Mouse (Mus musculus) embryonic facial prominence, embryonic 15.5 days (tissue): ENCODE measurements around the gene Bmp6. TPM values are rescaled to one million over a fixed set of nuclear protein-coding genes. Genes with fewer than 3 reads are reported as not detected.
A peak's percentile ranks its signal among the peaks of the same experiment; 100 is the strongest.

Experiments
- ATAC-seq: fragments of 200-750 bp; cut with Nextera tagmentation; 2 replicates; pipeline ENCODE4 v1.8.0; 2017; ENCODE audit warnings: low read depth, moderate TSS enrichment; ENCODE audit not compliant: insufficient number of reproducible peaks, low FRiP score, low TSS enrichment
- H3K27ac ChIP-seq: fragments of 300-500 bp; sonication (generic); replicated peaks from 2 replicates; pipeline ENCODE4 v1.5.1; 2015; ENCODE audit warnings: mild to moderate bottlenecking, inconsistent platforms
- H3K27me3 ChIP-seq: fragments of 300-500 bp; sonication (generic); 2 replicates; pipeline ENCODE4 v1.6.1; 2015; ENCODE audit warnings: inconsistent platforms
- H3K36me3 ChIP-seq: fragments of 300-500 bp; sonication (generic); 2 replicates; pipeline ENCODE4 v1.6.1; 2015; ENCODE audit warnings: mild to moderate bottlenecking, inconsistent platforms
- H3K4me1 ChIP-seq: fragments of 300-500 bp; sonication (generic); 2 replicates; pipeline ENCODE4 v1.6.1; 2015; ENCODE audit warnings: inconsistent platforms
- H3K4me2 ChIP-seq: fragments of 300-500 bp; sonication (generic); replicated peaks from 2 replicates; pipeline ENCODE4 v1.6.1; 2015; ENCODE audit warnings: mild to moderate bottlenecking, inconsistent platforms
- H3K4me3 ChIP-seq: fragments of 300-500 bp; sonication (generic); replicated peaks from 2 replicates; pipeline ENCODE4 v1.5.1; 2015; ENCODE audit warnings: mild to moderate bottlenecking, inconsistent platforms
- H3K9ac ChIP-seq: fragments of 300-500 bp; sonication (generic); 2 replicates; pipeline ENCODE4 v1.6.1; 2015; ENCODE audit warnings: inconsistent platforms
- H3K9me3 ChIP-seq: fragments of 300-500 bp; sonication (generic); replicated peaks from 2 replicates; pipeline ENCODE4 v1.6.1; 2016; ENCODE audit warnings: inconsistent platforms
- WGBS: fragments of 180-500 bp; shearing (Covaris S2); methylation state at CpG from one replicate; pipeline ENCODE4 v1.1.7; 2015; 5-methylcytosine and 5-hydroxymethylcytosine counted together
- polyA plus RNA-seq: library from polyadenylated mRNA; unstranded; fragments of >200 nt; fragmentation: Nextera tagmentation; extraction: Ambion mirVana; gene quantifications from 2 replicates; pipeline ENCODE4 v1.2.1, GENCODE M21; 2015

Gene Bmp6
- 5.1 and 5.2 TPM in 2 replicates for polyA plus RNA-seq

DNA sequence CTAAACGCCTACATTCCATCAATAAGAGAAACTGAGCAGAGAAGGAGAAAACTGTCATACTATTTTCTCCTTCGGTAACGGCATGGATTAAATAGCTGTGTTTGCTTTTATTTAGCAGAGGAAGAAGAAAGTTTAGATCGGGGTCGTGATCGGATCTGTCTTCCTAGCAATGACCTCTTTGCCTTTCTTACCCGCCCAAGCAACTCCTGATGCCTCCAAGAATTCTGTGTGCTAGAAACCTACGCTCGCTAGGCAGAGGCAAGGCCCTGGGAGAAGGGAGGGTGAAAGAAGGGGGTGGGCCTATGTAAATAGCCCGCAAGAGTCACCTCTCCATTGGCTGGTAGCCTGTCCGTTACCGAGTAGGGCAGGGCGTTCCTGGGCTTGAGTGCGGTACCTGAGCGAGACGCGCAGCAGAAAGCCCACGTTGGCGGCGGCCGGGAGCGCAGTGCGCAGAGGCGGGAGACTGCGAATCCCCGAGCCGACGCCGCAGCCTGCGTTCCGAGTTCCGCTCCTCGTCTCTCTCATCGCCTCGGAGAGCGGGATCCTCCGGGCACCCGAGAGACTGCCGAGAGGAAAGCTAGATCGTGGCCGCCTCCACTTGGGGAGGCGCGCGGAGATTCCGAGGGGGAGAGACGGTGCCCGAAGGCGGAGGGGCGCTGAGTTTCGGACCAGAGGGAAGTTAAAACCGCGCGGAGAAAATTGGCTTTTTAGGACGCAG lies at the start of gene Bmp6:
Bmp6 (plus strand) TSS at position 395 of the 718 bp plus-strand sequence.
- Histone ChIP-seq H3K9ac (peak within 1 kb of the TSS; percentile 40), H3K4me2 (peak within 1 kb of the TSS; percentile 90), H3K4me3 (peak within 1 kb of the TSS; percentile 54), H3K27me3 (peaks cover 37% of the 10 kb centered on the region), H3K27ac (peak within 1 kb of the TSS; percentile 34; the same call in 1 of the 2 replicates), H3K36me3 (no peaks in the 10 kb centered on the region), H3K9me3 (no peaks in the 10 kb centered on the region), H3K4me1 (peaks cover 43% of the 10 kb centered on the region)
- ATAC-seq: peak; percentile 88
- WGBS: 2% methylated on average over 54 of the region's 54 CpGs

DNA sequence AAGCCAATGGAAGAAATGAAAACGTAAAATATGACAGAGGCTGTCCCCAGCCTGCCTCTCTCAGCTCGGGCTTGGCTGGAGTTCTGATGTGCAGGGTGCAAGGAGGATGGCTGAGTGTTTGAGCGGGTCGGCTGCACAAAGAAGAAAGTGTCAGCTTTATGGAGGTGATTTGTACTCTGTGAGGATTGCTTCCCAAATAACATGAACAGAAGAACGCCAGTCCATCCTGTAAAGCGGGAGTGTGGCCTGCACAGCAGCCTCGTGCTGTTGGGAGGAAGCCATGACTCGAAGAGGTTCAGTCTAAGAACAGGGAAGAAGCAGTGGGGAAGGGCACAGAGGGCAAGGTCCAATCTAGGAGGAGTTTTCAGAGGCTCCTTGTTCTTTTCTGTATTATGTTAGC lies 48.7 kb upstream of the Bmp6 start:
- Histone ChIP-seq H3K27ac (no peak overlapping the region), H3K36me3 (no peaks in the 10 kb centered on the region), H3K4me2 (no peak overlapping the region), H3K4me1 (no peaks in the 10 kb centered on the region), H3K4me3 (no peak overlapping the region), H3K9me3 (no peaks in the 10 kb centered on the region), H3K27me3 (no peaks in the 10 kb centered on the region), H3K9ac (no peak overlapping the region)
- no peak for ATAC-seq
- 69% methylated on average over 8 of the region's 8 CpGs for WGBS

DNA sequence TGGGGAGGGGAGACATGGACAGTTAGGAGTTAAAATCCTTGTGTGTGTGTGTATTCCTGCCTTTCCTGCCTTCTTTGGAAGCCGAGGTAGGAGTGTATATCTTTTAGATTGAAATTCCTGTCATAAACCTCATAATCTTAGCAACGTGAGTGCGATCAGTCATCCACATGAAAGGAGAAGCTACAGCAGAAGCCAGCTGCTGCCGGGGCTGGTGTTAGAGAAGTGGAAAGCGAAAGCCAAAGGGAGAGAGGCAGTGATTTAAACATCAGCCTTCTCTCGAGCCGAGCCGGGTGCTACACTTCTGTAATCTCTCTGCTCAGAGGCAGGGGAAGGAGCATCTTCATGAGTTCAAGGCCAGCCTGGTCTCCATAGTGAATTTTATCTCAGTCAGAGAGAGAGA lies 48.3 kb upstream of the Bmp6 start:
- no peak for ATAC-seq
- no peak overlapping the region for H3K4me2 ChIP-seq
- no peak overlapping the region for H3K27ac ChIP-seq
- H3K4me3 ChIP-seq: no peak overlapping the region
- no peak overlapping the region for H3K9ac ChIP-seq
- 59% methylated on average over 8 of the region's 8 CpGs for WGBS
- H3K27me3 ChIP-seq: no peaks in the 10 kb centered on the region
- H3K9me3 ChIP-seq: no peaks in the 10 kb centered on the region
- H3K36me3 ChIP-seq: no peaks in the 10 kb centered on the region
- H3K4me1 ChIP-seq: no peaks in the 10 kb centered on the region

DNA sequence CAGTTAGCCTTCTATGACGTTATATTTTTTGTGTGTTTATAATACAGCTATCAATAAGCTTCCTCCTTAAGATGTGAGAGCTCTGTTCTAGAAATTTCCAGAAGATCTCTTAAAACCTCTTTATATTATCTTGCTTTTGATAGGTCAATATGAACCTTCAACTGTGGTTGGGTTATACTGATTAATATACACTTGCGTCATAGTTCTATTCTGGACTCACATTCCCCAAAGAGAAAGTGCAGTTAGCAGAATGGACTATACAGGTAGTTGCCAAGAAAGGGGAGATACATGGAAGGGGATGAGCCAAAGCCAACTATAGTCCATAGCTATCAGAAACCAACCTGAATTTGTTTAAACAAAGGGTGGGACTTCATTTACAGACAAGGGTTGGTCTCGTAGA lies 33.8 kb upstream of the Bmp6 start:
- WGBS: 85% methylated on average over 3 of the region's 3 CpGs
- Histone ChIP-seq H3K36me3 (no peaks in the 10 kb centered on the region), H3K9ac (no peak overlapping the region), H3K4me1 (no peaks in the 10 kb centered on the region), H3K4me3 (no peak overlapping the region), H3K27me3 (no peaks in the 10 kb centered on the region), H3K4me2 (no peak overlapping the region), H3K27ac (no peak overlapping the region), H3K9me3 (no peaks in the 10 kb centered on the region)
- no peak for ATAC-seq

DNA sequence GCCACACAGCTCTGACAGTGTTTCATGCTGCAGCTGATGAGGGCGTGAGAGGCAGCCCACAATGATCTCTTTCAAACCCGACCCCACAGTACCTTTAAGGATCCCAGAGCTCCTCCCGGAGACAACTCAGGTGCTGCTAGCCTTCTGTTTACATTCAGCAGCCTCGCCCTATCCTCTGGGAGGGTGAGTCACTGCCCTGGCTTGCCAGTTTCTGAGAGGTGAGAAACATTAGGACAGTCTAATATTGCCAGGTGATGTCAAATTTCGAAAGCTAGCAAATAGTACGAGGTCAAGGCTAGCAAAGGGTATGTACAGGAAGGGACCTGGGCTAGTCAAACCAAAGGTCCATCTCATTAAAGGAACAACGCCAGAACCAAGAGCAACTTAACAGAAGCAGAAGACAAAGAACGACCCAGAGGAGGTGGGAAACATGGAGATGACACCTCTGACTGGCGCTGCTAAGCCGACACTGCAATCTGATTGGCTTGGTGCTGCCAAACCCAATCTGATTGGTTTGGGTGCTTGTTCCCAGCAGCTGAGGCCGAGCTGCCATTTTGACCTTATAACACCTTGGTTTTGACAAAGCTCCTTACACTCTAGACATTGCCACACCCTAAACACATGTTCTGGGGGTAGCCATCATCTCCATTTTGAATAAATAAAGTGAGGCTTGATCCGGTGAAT lies 32.4 kb upstream of the Bmp6 start:
- H3K27me3 ChIP-seq: no peaks in the 10 kb centered on the region
- ATAC-seq: no peak
- WGBS: 75% methylated on average over 12 of the region's 12 CpGs

GRCm38 (mm10) chr13:38314590-38314989 lies 30.3 kb upstream of the Bmp6 start:
- peak; percentile 65 for ATAC-seq
- no peak overlapping the region for H3K9ac ChIP-seq
- 43% methylated on average over 7 of the region's 7 CpGs for WGBS

More for the DNA sequence above, 32.4 kb upstream of the Bmp6 start:
- Histone ChIP-seq H3K9ac (no peak overlapping the region), H3K27ac (no peak overlapping the region), H3K36me3 (no peaks in the 10 kb centered on the region), H3K4me1 (no peaks in the 10 kb centered on the region), H3K9me3 (no peaks in the 10 kb centered on the region), H3K4me3 (no peak overlapping the region), H3K4me2 (no peak overlapping the region)

DNA sequence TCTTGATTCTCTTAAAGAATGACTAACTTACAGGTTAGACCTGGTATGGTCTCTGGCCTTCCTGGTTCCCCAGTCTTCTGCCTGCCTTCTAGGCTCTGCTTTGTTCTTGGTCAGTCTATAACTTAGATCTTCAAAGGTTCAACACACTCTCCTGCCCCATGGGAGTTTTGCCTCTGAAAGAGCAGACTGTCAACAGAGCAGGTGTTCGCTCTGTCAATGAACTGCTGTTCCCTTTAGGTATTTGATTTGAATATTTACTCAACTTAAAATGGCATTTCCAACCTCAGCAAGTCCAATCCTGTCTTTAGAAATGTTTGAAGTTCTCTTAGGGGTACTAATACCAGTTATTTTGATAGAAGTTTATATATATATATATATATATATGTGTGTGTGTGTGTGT lies 26.5 kb upstream of the Bmp6 start:
- no peak overlapping the region for H3K4me3 ChIP-seq
- 79% methylated on average over 1 of the region's 1 CpGs for WGBS
- H3K27ac ChIP-seq: no peak overlapping the region
- H3K9me3 ChIP-seq: no peaks in the 10 kb centered on the region
- no peak overlapping the region for H3K4me2 ChIP-seq
- H3K36me3 ChIP-seq: no peaks in the 10 kb centered on the region
- H3K27me3 ChIP-seq: no peaks in the 10 kb centered on the region
- no peak for ATAC-seq
- H3K4me1 ChIP-seq: 0 out of 2 replicates have a peak, but pooled peaks cover 9% of the 10 kb centered on the region
- no peak overlapping the region for H3K9ac ChIP-seq

More at GRCm38 (mm10) chr13:38314590-38314989, 30.3 kb upstream of the Bmp6 start:
- H3K36me3 ChIP-seq: no peaks in the 10 kb centered on the region
- H3K4me3 ChIP-seq: no peak overlapping the region
- no peaks in the 10 kb centered on the region for H3K9me3 ChIP-seq
- H3K27me3 ChIP-seq: no peaks in the 10 kb centered on the region
- H3K4me2 ChIP-seq: no peak overlapping the region
- H3K27ac ChIP-seq: 0 out of 2 replicates have a peak overlapping the region, but pooled peaks have one; percentile 17
- no peaks in the 10 kb centered on the region for H3K4me1 ChIP-seq

- Histone ChIP-seq H3K9me3 (no peaks in the 10 kb centered on the region), H3K27me3 (no peaks in the 10 kb centered on the region), H3K36me3 (no peaks in the 10 kb centered on the region), H3K4me2 (0 out of 2 replicates have a peak overlapping the region, but pooled peaks have one; percentile 8), H3K9ac (no peak overlapping the region), H3K4me3 (no peak overlapping the region), H3K27ac (0 out of 2 replicates have a peak overlapping the region, but pooled peaks have one; percentile 34), H3K4me1 (0 out of 2 replicates have a peak, but pooled peaks cover 9% of the 10 kb centered on the region)
- 43% methylated on average over 10 of the region's 10 CpGs for WGBS
- ATAC-seq: no peak
Observed at GRCm38 (mm10) chr13:38320354-38320753, 24.6 kb upstream of the Bmp6 start.

- WGBS: 53% methylated on average over 10 of the region's 10 CpGs
- H3K9ac ChIP-seq: no peak overlapping the region
- no peaks in the 10 kb centered on the region for H3K9me3 ChIP-seq
- H3K36me3 ChIP-seq: no peaks in the 10 kb centered on the region
- H3K27me3 ChIP-seq: no peaks in the 10 kb centered on the region
- no peak overlapping the region for H3K4me2 ChIP-seq
- 0 out of 2 replicates have a peak, but pooled peaks cover 9% of the 10 kb centered on the region for H3K4me1 ChIP-seq
- H3K27ac ChIP-seq: no peak overlapping the region
- H3K4me3 ChIP-seq: no peak overlapping the region
- no peak for ATAC-seq
Observed at GRCm38 (mm10) chr13:38324452-38324851, 20.5 kb upstream of the Bmp6 start.

- no peak overlapping the region for H3K27ac ChIP-seq
- no peak overlapping the region for H3K4me3 ChIP-seq
- 47% methylated on average over 2 of the region's 2 CpGs for WGBS
- H3K9me3 ChIP-seq: no peaks in the 10 kb centered on the region
- ATAC-seq: no peak
- no peaks in the 10 kb centered on the region for H3K36me3 ChIP-seq
- no peak overlapping the region for H3K4me2 ChIP-seq
- no peaks in the 10 kb centered on the region for H3K27me3 ChIP-seq
- H3K9ac ChIP-seq: no peak overlapping the region
- H3K4me1 ChIP-seq: no peaks in the 10 kb centered on the region
Observed at GRCm38 (mm10) chr13:38327377-38327776, 17.5 kb upstream of the Bmp6 start.

DNA sequence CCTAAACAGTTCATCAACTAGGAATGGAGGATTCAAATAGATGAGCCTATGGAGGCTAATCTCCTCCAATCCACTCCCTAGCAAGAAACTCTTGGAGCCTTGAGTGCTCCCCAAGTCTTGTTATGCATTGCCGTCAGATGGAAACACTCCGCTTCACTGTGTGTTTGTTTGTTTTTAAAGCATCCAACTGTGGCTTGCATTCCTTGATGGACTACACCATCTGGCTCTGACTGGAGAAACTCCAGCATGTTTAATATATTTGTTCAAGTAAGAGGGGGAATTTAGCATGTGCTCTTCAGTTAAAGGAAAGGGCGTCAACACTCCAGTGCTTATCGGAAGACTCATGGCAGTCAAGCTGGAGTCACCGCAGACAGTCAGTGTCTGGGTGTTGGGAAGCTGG lies 11.4 kb upstream of the Bmp6 start:
- H3K9ac ChIP-seq: no peak overlapping the region
- no peak overlapping the region for H3K4me3 ChIP-seq
- no peaks in the 10 kb centered on the region for H3K36me3 ChIP-seq
- WGBS: 71% methylated on average over 5 of the region's 5 CpGs
- no peaks in the 10 kb centered on the region for H3K9me3 ChIP-seq
- no peaks in the 10 kb centered on the region for H3K27me3 ChIP-seq
- H3K27ac ChIP-seq: no peak overlapping the region
- no peaks in the 10 kb centered on the region for H3K4me1 ChIP-seq
- no peak for ATAC-seq
- H3K4me2 ChIP-seq: no peak overlapping the region
